Mouse (Mus musculus) liver, adult (tissue): Measurements from ENCODE around the gene Ino80e.

ENCODE experiments used
- GATA4 ChIP-seq: IDR thresholded peaks from 2 replicates; pipeline ENCODE4 v1.6.1; 2014; ENCODE audit warnings: mild to moderate bottlenecking, low read length; ENCODE audit not compliant: insufficient replicate concordance

Ino80e gene

DNA sequence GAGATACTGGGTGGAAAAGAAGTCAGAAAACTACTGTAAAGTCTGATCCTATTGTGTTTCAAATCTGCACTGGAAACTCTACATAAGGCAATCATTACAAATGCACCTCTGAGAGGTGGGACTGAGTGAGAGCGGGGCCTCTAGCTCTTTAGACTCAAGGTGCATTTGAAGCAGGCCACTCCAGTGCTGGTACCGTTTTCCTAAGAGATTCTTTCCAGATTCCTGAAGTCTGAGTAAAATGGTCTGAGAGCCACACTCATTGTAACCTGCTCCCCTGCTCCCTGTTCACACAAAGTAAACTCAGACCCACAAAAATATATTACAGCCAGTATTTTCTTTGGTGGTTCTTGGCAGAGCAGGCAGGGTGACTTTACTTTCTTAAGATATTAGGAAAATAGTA lies 5.4 kb upstream of the Ino80e start:
- TF ChIP-seq GATA4: no peak

GRCm38 (mm10) chr7:126863791-126864190 lies 1.6 kb upstream of the Ino80e start:
- no peak for TF ChIP-seq GATA4

DNA sequence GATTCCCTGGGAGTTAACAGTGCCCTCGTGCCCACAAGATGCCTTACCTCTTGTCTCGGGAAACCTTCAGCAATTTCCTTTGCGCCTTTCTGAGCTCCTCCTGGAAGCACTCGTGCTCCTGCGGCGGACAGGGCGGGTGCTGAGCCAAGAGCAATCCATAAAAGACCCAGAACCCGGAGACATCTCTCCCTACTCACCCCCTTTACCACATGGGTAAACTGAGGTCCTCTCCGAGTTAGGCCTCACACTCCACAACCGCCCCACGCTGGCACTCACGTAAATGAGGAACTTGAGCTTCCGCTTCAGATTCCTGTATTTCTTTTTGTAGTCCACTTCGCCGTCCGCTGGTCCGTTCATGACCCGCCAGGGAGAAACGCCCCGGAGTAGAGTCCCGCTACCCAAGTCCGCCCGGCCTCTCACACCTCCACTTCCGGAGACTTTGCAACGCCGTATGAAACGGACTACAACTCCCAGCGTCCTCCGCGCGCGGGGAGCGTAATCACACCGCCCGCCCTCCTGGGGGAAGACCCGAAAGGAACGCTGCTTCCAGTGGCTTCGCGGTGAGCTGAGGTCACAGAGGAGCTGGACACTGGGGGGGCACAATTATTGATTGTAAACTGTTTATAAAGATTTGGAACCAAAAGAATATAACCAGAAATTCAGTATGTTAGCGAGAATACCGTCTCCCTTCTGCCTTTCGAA lies 597 bp downstream of the Ino80e start, which contains the start of gene Hirip3:
Gene Hirip3, plus strand, starts transcription at position 544 of the 702 bp plus-strand sequence.
- TF ChIP-seq GATA4: peak; percentile 50; the same call in 1 of the 2 replicates

GRCm38 (mm10) chr7:126860987-126861386 lies 1.2 kb downstream of the Ino80e start:
- TF ChIP-seq GATA4: no peak

DNA sequence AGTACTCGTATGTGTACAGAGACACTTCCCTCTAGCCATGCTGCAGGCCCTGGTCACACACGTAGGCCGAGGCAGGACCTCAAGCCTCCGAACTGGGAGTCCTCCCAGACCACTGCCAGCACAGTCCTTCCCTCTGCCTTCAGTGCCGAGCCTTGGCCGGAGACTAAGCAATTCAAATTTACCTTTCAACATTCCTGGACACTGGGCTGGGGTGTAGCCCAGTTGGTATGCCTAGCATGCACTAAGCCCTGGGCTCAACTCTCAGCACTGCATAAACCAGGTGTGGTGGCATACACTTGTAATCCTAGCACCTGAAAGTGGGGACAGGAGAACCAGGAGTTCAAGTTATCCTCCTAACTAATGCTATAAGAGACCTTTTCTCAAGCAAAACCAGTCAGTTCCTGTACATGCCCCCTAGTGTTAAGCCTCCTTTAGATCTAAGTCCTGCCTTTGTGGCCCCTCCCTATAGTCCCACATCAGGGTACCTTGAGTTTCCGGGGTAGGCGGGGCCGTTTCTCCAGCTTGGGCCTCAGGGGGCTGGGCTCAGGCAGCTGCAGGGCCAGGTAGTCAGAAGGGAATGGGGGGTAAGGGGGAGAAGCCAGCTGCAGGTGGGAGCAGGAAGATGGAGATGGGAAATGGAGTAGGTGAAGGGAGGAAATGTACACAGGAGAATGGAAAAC lies 5.3 kb downstream of the Ino80e start:
- TF ChIP-seq GATA4: no peak

DNA sequence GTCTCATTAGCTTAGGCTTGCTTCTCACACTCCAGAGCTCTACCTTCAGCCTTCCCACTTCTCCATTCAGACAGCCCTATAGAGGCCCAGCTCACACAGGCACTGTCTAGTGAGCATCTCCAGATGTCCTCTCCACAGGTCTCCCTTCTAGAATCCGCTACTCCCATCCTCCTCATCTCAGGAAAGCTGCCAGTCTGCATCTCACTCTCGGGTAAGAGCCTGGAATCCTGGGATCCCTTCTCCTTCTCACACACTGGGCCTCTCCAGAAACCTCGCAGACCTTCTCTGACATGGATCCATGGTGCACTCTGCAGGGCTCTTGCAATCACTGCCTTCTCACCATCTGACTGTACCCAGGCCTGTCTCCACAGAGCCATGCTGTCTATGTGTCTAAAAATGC lies 6.5 kb downstream of the Ino80e start:
- TF ChIP-seq GATA4: no peak

DNA sequence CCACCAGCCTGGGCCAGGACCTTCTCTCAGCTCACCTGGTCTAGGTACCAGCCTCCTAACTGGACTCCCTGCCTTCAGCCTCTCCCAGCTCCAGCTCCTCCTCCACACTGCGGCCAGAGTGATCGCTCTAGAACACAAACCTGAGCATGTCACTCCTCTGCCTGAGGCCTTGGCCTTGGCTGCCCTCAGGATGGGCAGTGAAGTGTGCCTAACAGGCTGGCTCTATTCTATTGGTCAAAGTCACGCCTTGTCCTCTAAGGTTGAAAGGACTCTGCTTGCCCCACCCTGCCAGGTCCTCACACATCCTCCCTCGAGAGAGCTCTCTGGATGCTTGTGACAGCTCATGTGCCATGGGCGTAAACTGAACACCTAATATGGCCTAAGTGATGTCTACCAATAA lies 8.7 kb downstream of the Ino80e start:
- TF ChIP-seq GATA4: no peak

- TF ChIP-seq GATA4: no peak
These were observed 11.0 kb downstream of the Ino80e start for GRCm38 (mm10) chr7:126851192-126851591.

DNA sequence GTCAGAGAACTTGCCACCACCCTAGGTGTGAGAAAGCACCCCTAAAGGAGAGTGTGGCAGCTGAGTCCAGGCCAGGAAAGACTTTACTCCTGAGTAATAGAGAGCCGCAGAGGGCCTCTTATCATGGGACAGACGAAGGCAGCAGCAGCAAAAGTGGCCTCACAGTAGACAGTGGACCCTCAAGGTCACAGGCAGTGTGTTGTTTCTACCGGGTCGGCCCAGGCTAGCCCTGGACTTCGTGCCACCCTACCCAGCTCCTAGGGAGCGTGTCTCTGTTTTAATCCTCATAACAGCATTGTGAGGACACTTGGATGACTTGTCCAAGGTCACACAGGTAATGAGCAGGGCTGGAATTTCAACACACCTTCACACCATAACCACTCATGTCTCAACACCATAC lies 12.0 kb downstream of the Ino80e start:
- no peak for TF ChIP-seq GATA4

- no peak for TF ChIP-seq GATA4
These were observed 13.4 kb downstream of the Ino80e start for GRCm38 (mm10) chr7:126848794-126849193.

- TF ChIP-seq GATA4: no peak
These were observed 14.5 kb downstream of the Ino80e start for GRCm38 (mm10) chr7:126847421-126848398.

- TF ChIP-seq GATA4: no peak
These were observed 15.1 kb downstream of the Ino80e start, which contains the start of gene Doc2a for GRCm38 (mm10) chr7:126847116-126847420. TSS of gene Doc2a (plus strand) at chr7:126847416.

DNA sequence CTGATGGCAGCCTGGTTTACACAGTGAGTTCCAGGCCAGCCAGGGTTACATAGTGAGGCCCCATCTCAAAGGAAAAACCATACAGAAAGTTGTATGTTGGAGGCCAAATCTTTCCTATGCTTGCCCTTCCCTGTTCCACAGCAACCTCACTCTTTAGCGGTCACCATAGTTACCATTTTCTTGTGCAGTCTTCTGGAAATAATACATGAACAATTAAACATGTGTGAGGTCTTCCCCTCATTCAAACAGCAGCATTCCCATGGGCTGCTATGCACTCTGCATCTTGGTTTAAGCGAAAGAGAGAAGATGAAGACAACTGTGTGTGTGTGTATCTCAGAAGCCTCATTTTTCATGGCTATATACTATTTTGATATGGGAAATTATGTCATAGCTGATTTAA lies 16.7 kb downstream of the Ino80e start:
- TF ChIP-seq GATA4: no peak

DNA sequence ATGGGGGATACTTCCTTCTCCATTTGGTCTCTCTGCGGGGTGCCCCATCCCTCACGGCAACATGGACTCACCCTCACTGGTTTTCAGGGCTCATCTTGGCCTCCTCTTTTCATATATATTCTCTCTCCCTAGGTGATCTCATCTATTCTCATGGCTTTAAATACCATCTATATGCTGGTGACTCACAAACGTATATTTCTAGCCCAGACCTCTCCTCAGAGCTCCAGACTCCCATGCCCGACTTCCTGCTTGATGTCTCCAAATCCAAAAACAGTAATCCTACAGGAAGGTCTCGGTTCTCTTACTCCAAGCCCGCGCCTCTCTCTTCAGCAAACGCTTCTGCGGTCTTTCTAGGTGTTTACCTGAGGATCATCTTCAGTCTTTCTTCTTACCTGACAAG lies 18.9 kb downstream of the Ino80e start:
- no peak for TF ChIP-seq GATA4

DNA sequence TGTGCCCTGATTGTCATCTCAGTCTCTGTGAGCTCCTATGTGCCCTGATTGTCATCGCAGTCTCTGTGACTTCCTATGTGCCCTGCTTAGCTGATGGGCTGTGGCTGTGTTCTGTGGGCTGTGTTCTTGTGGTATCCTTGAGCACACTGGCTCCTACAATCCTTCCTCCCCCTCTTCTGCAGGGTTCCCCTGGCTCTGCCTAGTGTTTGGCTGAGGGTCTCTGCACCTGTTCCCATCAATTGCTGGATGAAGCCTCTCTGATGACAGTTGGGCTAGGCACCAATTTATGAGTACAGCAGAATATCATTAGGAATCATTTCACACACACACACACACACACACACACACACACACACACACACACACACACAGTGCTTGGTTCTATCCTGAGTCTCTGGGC lies 28.9 kb downstream of the Ino80e start:
- TF ChIP-seq GATA4: no peak

GRCm38 (mm10) chr7:126832036-126832598 lies 30.1 kb downstream of the Ino80e start:
- TF ChIP-seq GATA4: no peak

GRCm38 (mm10) chr7:126831539-126831938 lies 30.6 kb downstream of the Ino80e start, which contains the start of gene 4930451I11Rik:
TSS of gene 4930451I11Rik (minus strand) at chr7:126831639.
- no peak for TF ChIP-seq GATA4
